Mouse (Mus musculus) limb, embryonic 13.5 days (tissue): Measurements from ENCODE around the gene Pcsk2. TPM values are rescaled to one million over a fixed set of nuclear protein-coding genes. Genes with fewer than 3 reads are reported as not detected.

Experiments
- ATAC-seq: fragments of 200-750 bp; cut with Nextera tagmentation; 2 replicates; pipeline ENCODE4 v1.8.0; 2017; ENCODE audit warnings: low read depth, moderate number of reproducible peaks, moderate TSS enrichment; ENCODE audit not compliant: low FRiP score
- H3K27ac ChIP-seq: fragments of 300-500 bp; sonication (generic); 2 replicates; pipeline ENCODE4 v1.5.1; 2015; ENCODE audit warnings: inconsistent platforms, mild to moderate bottlenecking, moderate library complexity
- H3K27me3 ChIP-seq: fragments of 300-500 bp; sonication (generic); 2 replicates; pipeline ENCODE4 v1.6.1; 2015; ENCODE audit warnings: mild to moderate bottlenecking, inconsistent platforms
- H3K36me3 ChIP-seq: fragments of 300-500 bp; sonication (generic); 2 replicates; pipeline ENCODE4 v1.6.1; 2015; ENCODE audit warnings: inconsistent platforms, mild to moderate bottlenecking, moderate library complexity
- H3K4me1 ChIP-seq: fragments of 300-500 bp; sonication (generic); 2 replicates; pipeline ENCODE4 v1.6.1; 2015; ENCODE audit warnings: inconsistent platforms
- H3K4me2 ChIP-seq: fragments of 300-500 bp; sonication (generic); replicated peaks from 2 replicates; pipeline ENCODE4 v1.6.1; 2015; ENCODE audit warnings: inconsistent platforms, mild to moderate bottlenecking, moderate library complexity
- H3K4me3 ChIP-seq: fragments of 300-500 bp; sonication (generic); 2 replicates; pipeline ENCODE4 v1.5.1; 2015; ENCODE audit warnings: moderate library complexity, mild to moderate bottlenecking, inconsistent platforms
- H3K9ac ChIP-seq: fragments of 300-500 bp; sonication (generic); 2 replicates; pipeline ENCODE4 v1.6.1; 2015; ENCODE audit warnings: mild to moderate bottlenecking, inconsistent platforms
- H3K9me3 ChIP-seq: fragments of 300-500 bp; sonication (generic); 2 replicates; pipeline ENCODE4 v1.6.1; 2016; ENCODE audit warnings: inconsistent platforms
- WGBS: fragments of 180-500 bp; shearing (Covaris S2); methylation state at CpG from one replicate; pipeline ENCODE4 v1.1.7; 2015; 5-methylcytosine and 5-hydroxymethylcytosine counted together
- polyA plus RNA-seq: library from polyadenylated mRNA; unstranded; fragments of >200 nt; fragmentation: Nextera tagmentation; extraction: Ambion mirVana; gene quantifications from 2 replicates; pipeline ENCODE4 v1.2.1, GENCODE M21; 2015

Pcsk2 gene
- polyA plus RNA-seq, 1 experiment from 2014 or later: 0.59 TPM

DNA sequence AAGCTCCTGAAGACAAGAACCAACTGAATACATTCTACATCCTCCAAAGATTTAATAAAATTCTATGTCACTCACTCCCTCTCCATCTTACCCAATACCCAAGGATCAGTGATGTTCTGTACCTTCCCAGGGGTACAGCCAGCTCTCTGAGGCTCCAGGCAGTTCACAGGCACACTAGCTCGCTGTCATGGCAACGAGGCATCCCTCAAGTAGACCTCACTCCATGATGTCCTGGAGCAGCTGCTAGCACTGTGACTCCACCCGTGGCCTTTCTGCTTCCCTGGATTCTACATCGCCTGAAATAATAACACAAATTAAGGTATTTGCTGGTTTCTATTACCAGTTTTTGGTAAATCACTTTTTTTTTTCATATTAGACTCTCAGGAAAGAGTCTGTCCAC is 111.0 kb downstream of the Pcsk2 start:
- no peaks in the 10 kb centered on the region for H3K4me1 ChIP-seq
- H3K4me3 ChIP-seq: no peak overlapping the region
- H3K9me3 ChIP-seq: no peaks in the 10 kb centered on the region
- H3K27me3 ChIP-seq: no peaks in the 10 kb centered on the region
- ATAC-seq: no peak
- no peaks in the 10 kb centered on the region for H3K36me3 ChIP-seq
- no peak overlapping the region for H3K27ac ChIP-seq
- no peak overlapping the region for H3K9ac ChIP-seq
- H3K4me2 ChIP-seq: no peak overlapping the region
- 67% methylated on average over 4 of the region's 4 CpGs for WGBS

DNA sequence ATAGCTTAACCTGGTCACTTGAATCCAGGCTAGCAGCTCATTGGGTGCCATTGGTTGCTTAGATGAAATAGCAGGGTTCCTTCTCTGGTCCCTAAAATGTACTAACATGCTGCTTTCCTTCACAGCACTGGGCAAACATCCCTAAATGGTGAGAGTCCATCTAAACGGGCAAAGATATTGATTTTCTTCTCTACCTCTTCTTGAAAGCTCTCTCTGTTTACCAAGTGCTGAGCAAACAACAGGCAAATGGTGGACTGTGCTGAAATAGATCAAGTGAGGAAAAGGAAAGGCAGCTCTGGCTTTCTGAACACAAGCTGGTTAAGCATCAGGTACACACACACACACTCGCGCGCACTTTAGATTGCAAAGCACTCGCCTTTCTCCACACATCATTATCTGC is 120.8 kb downstream of the Pcsk2 start:
- Histone ChIP-seq H3K36me3 (no peaks in the 10 kb centered on the region), H3K9me3 (no peaks in the 10 kb centered on the region), H3K9ac (no peak overlapping the region), H3K27ac (no peak overlapping the region), H3K4me3 (no peak overlapping the region), H3K4me1 (no peaks in the 10 kb centered on the region), H3K4me2 (no peak overlapping the region), H3K27me3 (no peaks in the 10 kb centered on the region)
- WGBS: 75% methylated on average over 5 of the region's 5 CpGs
- ATAC-seq: no peak

DNA sequence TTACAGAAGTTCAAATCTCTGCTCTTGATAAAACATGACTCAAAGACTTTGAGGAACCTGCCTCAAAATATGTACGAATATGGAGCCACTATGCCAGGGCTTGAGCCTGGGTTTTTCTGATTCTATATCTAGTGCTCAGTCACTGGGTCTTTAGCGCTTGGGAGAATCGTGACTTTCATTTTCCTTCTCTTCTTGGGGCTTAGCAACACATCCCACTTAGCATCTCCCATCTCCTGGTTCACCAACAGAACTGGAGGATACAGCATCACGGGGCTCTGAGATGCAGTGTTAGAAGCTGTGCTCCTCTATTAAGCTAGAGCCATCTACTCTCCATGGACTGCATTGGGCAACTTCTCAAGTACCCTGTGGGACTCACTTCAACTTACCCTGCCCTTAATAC is 131.9 kb downstream of the Pcsk2 start:
- Histone ChIP-seq H3K27me3 (no peaks in the 10 kb centered on the region), H3K27ac (no peak overlapping the region), H3K4me3 (no peak overlapping the region), H3K9ac (no peak overlapping the region), H3K4me1 (0 out of 2 replicates have a peak, but pooled peaks cover 9% of the 10 kb centered on the region), H3K4me2 (no peak overlapping the region), H3K9me3 (no peaks in the 10 kb centered on the region), H3K36me3 (no peaks in the 10 kb centered on the region)
- ATAC-seq: no peak
- 87% methylated on average over 4 of the region's 4 CpGs for WGBS

DNA sequence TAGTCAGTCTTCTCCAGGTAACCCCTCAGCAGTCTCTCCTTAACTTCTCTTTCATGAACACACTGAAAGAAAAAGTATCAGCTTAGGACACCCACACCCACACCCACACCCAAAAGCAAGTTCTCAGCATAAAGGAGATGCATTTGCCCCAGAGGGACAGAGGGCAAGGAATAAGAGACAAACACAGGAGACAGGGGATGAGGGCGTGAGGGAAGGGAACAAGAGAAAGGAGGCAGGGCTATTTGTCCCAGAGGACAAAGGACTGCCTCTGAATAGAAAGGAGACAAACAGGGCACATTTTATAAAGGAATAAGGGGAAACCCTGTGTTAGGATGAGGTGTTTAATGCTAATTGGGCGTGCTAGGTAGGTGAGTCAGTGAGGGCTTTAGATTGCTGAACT is 133.6 kb downstream of the Pcsk2 start:
- Histone ChIP-seq H3K9ac (no peak overlapping the region), H3K27me3 (no peaks in the 10 kb centered on the region), H3K27ac (no peak overlapping the region), H3K4me2 (no peak overlapping the region), H3K9me3 (no peaks in the 10 kb centered on the region), H3K36me3 (no peaks in the 10 kb centered on the region), H3K4me3 (no peak overlapping the region), H3K4me1 (0 out of 2 replicates have a peak, but pooled peaks cover 9% of the 10 kb centered on the region)
- no peak for ATAC-seq
- 68% methylated on average over 2 of the region's 2 CpGs for WGBS

DNA sequence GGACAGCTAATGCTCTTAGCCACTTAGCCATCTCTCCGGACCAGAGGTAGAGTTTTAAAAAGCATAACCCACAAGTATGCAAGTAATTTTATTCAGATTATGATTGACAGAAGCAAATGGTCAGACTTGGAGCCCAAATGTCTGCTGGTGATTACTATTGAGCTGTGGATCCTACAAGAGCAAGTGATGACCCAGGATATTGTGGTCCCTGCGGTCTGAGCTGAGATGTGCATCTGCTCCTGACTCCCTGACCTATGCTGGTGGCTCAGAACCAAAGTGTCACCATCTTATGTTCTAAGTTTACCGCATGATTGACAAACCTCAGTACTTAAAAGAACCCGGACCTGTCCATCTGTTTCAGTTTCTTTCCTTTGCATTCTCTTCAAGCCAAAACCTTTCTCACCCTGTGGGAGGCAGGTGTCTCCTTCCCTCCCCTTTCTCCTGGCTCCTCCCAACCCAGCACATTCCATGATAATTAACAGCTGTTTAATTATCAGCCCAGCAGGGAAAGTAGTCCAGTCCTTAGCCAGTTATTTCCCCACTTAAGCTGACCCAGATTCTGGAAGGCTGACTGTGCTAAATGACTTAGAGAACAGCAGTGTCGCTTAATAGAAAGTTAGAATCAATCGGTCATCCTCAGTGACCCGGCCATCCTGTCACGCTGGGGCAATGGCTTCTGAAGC is 136.1 kb downstream of the Pcsk2 start:
- Histone ChIP-seq H3K27me3 (no peaks in the 10 kb centered on the region), H3K4me2 (no peak overlapping the region), H3K4me3 (no peak overlapping the region), H3K36me3 (no peaks in the 10 kb centered on the region), H3K4me1 (0 out of 2 replicates have a peak, but pooled peaks cover 9% of the 10 kb centered on the region), H3K9ac (no peak overlapping the region), H3K27ac (no peak overlapping the region), H3K9me3 (no peaks in the 10 kb centered on the region)
- no peak for ATAC-seq
- WGBS: 65% methylated on average over 8 of the region's 8 CpGs

DNA sequence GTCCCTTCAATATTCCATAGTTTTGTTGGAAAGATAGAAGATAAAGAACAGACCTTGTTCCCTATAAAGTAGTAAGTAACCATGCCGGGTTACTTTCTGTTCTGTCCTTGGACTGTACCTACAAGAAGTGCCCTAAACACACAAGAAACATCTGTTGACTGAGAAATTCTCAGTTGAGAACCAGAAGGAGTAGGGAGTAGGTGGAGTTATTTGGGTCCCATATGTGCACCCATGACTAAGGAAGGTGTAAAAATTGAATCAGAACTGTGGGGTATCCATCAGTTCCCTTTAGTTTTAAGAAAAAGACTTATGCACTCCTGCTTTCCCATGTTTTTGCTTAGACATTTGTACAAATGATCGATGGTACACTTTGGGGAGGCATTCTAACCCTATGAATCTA is 137.6 kb downstream of the Pcsk2 start:
- H3K27ac ChIP-seq: no peak overlapping the region
- H3K36me3 ChIP-seq: no peaks in the 10 kb centered on the region
- H3K4me3 ChIP-seq: no peak overlapping the region
- no peaks in the 10 kb centered on the region for H3K27me3 ChIP-seq
- no peak for ATAC-seq
- no peak overlapping the region for H3K4me2 ChIP-seq
- H3K9ac ChIP-seq: no peak overlapping the region
- 0 out of 2 replicates have a peak, but pooled peaks cover 8% of the 10 kb centered on the region for H3K4me1 ChIP-seq
- WGBS: 91% methylated on average over 2 of the region's 2 CpGs
- no peaks in the 10 kb centered on the region for H3K9me3 ChIP-seq

DNA sequence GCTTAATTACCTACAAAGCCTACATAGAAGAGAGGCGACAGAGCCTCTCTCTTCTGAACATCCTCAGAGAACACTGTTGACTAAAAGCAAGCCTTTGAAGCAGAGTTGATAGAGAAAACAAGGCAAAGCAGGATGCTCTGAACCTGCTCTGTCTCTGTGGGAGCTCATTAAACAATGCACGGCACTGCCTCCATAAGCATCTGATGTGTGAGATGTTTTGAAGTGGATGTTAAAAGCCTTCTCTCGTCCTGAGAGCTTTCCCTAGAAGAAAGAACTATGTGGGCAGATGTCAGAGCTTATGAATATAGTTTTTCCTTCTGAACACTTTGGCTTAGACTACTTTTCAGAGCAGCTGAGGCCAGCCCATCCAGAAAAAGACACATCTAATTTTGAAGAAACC is 145.3 kb downstream of the Pcsk2 start:
- Histone ChIP-seq H3K36me3 (no peaks in the 10 kb centered on the region), H3K9ac (no peak overlapping the region), H3K4me2 (no peak overlapping the region), H3K9me3 (peaks cover 12% of the 10 kb centered on the region), H3K4me1 (no peaks in the 10 kb centered on the region), H3K27ac (no peak overlapping the region), H3K27me3 (no peaks in the 10 kb centered on the region), H3K4me3 (no peak overlapping the region)
- 48% methylated on average over 3 of the region's 3 CpGs for WGBS
- ATAC-seq: no peak

DNA sequence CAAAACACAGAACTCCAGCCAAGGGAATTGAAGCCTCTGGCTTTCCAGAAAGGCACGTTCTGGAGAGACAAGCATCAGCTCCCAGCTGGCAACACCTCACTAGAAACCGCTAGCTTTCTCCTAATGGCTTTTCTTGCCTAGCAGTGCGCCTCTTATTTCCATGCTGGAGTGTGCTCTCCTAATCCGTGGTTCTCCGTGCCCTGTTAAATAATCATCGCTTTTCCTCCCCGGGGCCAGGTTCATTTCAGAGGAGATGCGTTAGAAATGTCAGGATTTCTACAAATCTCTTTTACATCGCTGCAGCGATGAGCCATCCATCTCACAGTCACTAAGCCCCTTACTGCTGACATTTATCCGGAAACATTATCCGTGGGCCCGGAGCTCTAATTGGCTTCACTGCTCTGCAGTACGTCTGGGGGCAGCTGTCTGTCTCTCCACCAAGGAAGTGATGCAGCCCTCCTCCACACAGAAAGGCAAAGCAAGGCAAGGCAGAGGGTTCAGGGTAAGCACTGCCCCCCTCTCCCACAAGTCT is 150.1 kb downstream of the Pcsk2 start:
- WGBS: 52% methylated on average over 14 of the region's 14 CpGs
- Histone ChIP-seq H3K4me2 (0 out of 2 replicates have a peak overlapping the region, but pooled peaks have one; percentile 15), H3K27me3 (no peaks in the 10 kb centered on the region), H3K36me3 (no peaks in the 10 kb centered on the region), H3K4me1 (no peaks in the 10 kb centered on the region), H3K27ac (no peak overlapping the region), H3K4me3 (no peak overlapping the region), H3K9me3 (peaks cover 12% of the 10 kb centered on the region), H3K9ac (no peak overlapping the region)
- peak; percentile 64 for ATAC-seq

DNA sequence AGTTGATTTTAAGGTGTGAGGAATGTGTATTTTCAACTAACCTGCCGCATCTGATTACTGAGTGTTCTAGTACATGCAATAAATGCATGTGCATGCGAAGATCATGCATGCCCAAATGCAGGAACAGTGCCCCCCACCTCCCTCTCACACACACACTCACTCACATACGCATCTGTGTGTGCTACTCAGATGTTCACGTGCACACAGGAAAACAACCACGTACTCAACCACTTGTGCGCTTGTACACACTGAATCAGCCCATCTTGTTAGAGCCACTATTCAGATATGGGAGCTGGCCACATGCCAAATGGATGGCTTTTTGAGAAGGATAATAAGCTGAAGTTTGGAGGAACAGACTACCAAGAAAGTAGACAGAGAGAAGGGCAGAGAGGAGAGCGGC is 150.7 kb downstream of the Pcsk2 start:
- no peak for ATAC-seq
- WGBS: 92% methylated on average over 7 of the region's 7 CpGs
- Histone ChIP-seq H3K36me3 (no peaks in the 10 kb centered on the region), H3K4me1 (no peaks in the 10 kb centered on the region), H3K9ac (no peak overlapping the region), H3K4me3 (no peak overlapping the region), H3K4me2 (no peak overlapping the region), H3K27me3 (no peaks in the 10 kb centered on the region), H3K9me3 (peaks cover 12% of the 10 kb centered on the region), H3K27ac (no peak overlapping the region)

DNA sequence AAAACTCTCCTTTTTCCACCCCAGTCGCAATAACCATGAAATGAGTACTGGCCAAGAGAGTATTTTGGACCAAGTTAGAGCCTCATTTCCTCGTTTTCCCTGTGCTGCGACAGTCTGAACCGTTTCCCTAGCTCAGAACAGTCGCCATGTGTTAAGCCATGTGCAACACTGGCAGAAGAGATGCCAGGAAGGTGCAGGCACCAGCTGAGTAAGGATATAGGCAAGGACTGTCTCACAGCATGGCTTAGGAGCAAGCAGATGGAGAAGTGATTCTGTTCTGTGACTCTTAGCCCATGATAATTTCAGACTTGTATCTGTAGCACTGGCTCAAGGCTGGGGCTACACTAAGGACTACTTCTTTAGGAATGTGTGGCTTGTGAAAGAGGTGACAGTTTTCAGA is 155.2 kb downstream of the Pcsk2 start:
- no peaks in the 10 kb centered on the region for H3K36me3 ChIP-seq
- WGBS: 63% methylated on average over 5 of the region's 5 CpGs
- H3K4me2 ChIP-seq: no peak overlapping the region
- H3K27me3 ChIP-seq: no peaks in the 10 kb centered on the region
- no peaks in the 10 kb centered on the region for H3K4me1 ChIP-seq
- H3K27ac ChIP-seq: no peak overlapping the region
- ATAC-seq: no peak
- H3K9ac ChIP-seq: no peak overlapping the region
- H3K9me3 ChIP-seq: no peaks in the 10 kb centered on the region
- no peak overlapping the region for H3K4me3 ChIP-seq

DNA sequence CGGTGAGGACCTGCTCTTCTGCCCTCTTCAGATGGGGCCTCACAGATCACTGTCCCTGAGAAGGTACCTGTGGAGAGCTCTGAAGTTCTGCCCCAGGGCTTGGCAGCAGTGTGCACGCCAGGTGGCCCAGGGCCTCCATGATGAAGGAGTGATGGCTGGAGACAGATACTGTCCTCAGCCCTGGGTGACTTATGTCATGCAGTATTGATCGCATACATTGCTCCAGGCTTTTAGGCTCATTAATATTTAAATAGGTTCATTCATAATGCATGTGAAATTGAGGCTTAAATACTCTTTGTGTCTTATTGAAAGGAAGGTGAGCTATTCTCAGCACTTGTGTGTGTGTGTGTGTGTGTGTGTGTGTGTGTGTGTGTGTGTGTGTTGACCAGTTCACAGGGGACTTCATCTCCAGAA is 157.0 kb downstream of the Pcsk2 start:
- Histone ChIP-seq H3K9me3 (no peaks in the 10 kb centered on the region), H3K27ac (no peak overlapping the region), H3K9ac (no peak overlapping the region), H3K27me3 (no peaks in the 10 kb centered on the region), H3K4me2 (no peak overlapping the region), H3K4me3 (no peak overlapping the region), H3K36me3 (no peaks in the 10 kb centered on the region), H3K4me1 (no peaks in the 10 kb centered on the region)
- no peak for ATAC-seq
- WGBS: 75% methylated on average over 3 of the region's 3 CpGs

DNA sequence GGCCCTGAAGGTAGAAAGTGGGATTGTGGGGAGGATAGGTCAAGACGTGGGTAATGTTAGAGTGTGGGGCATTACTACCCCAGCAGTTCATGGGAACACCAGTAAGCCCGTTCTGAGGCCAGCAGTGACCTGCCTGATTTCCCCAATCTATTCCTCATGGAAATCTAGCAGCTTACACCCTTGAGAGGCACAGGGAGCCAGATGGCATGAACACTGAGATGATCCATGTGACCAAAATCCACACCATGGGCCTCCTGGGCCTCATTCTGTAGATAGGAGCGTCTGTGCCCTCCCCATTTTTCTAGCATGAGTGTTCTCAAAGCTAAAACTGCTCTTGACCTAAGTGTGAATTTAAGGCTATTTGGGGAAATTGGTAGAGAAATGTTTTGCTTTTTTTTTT is 162.2 kb downstream of the Pcsk2 start:
- H3K4me2 ChIP-seq: no peak overlapping the region
- H3K27ac ChIP-seq: no peak overlapping the region
- WGBS: 72% methylated on average over 3 of the region's 3 CpGs
- H3K9me3 ChIP-seq: no peaks in the 10 kb centered on the region
- no peak for ATAC-seq
- H3K4me3 ChIP-seq: no peak overlapping the region
- H3K9ac ChIP-seq: no peak overlapping the region
- no peaks in the 10 kb centered on the region for H3K27me3 ChIP-seq
- no peaks in the 10 kb centered on the region; the same call in 1 of the 2 replicates for H3K4me1 ChIP-seq
- H3K36me3 ChIP-seq: no peaks in the 10 kb centered on the region

DNA sequence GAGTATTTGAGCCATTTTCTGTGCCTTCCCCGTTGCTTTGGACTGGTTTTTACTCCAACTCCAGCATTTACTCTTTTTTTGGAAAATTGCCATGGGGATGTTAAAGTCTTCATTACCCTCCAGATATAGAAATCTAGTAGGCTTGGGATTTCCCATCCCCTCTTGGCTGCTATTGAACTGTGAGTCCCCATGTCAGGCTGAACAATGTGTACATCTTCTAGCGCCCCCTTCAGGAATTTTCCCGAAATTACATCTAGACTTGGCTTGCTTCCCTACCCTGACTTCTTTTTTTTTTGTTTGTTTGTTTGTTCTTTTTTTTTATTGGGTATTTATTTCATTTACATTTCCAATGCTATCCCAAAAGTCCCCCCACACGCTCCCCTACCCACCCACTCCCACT is 163.3 kb downstream of the Pcsk2 start:
- Histone ChIP-seq H3K4me2 (no peak overlapping the region), H3K27me3 (no peaks in the 10 kb centered on the region), H3K36me3 (no peaks in the 10 kb centered on the region), H3K9me3 (no peaks in the 10 kb centered on the region), H3K4me1 (no peaks in the 10 kb centered on the region; the same call in 1 of the 2 replicates), H3K27ac (no peak overlapping the region), H3K4me3 (no peak overlapping the region), H3K9ac (no peak overlapping the region)
- 29% methylated on average over 4 of the region's 4 CpGs for WGBS
- ATAC-seq: no peak
